Mouse (Mus musculus): ENCODE results near the gene Pkd2. TPM values are rescaled to one million over a fixed set of nuclear protein-coding genes. Genes with fewer than 3 reads are reported as not detected.

The Pkd2 gene
- 11.1 and 11.2 TPM in 2 replicates for total RNA-seq (2014; rRNA removed)
- polyA plus RNA-seq (2012; rRNA removed), result 5.7 and 5.8 TPM in 2 replicates

DNA sequence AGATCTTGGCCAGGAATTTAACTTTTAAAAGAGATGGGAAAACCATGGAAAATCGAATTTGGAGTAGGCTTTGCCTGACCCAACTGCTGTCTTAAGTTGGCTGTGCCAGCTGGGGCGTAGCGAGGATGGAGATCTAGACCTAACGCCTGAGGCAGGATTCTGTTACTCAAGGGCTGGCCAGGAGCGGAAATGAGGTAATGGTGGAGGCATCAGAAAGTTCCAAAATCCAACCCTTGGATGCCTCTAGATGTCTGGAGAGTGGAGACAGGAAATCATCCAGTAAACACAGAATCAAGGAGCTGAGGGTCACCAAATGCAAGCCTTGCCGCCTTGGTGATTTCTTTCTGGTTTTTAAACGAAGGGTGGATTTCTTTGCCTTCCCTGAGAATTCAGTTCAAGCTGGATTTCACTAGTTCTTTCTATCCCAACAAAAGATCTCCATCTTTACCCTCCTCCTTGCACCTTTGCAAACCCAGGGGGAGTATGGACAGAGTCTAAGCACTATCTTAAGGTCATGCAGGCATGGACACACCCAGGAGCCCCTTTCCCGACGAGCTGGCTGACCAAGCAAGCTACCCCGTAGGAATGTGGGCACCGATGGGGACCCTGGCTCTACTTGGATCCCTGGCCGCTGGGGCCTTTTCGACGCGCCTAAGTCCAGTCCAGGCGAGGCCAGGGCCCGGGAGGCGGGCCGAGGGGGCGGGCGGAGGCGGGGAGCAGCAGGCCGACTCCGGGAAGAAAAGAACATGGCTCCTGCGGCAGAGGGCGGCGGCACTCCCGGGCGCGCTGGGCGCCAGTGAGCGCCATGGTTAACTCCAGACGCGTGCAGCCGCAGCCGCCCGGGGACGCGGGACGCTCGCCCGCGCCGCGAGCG lies at the start of gene Pkd2:
Gene Pkd2, plus strand, starts transcription at position 619 of the 874 bp plus-strand sequence.
- H3K27ac ChIP-seq (replicated peaks; ENCODE audit: insufficient read depth, low read depth, low read length), result peak within 1 kb of the TSS; percentile 57
- TF ChIP-seq CTCF (IDR thresholded peaks at IDR 0.05; ENCODE audit: low read depth, low read length) (no peak), POLR2A (IDR thresholded peaks at IDR 0.05; ENCODE audit: extremely low read depth, insufficient read depth, low read length) (peak; percentile 59)
- peaks cover 7% of the 10 kb centered on the region; the same call in 1 of the 2 replicates for H3K79me2 ChIP-seq (ENCODE audit: control insufficient read depth, insufficient read depth, low read length)
- peak within 1 kb of the TSS; percentile 98 for H3K4me3 ChIP-seq (ENCODE audit: insufficient read depth, low read depth, low read length)
- peak within 1 kb of the TSS; percentile 91 for H3K9ac ChIP-seq (ENCODE audit: low read depth, low read length)
- H3K4me1 ChIP-seq (ENCODE audit: control insufficient read depth, insufficient read depth, low read length), result peaks cover 5% of the 10 kb centered on the region; the same call in 1 of the 2 replicates
- DNase-seq (ENCODE audit: extremely low read depth, low read depth, low spot score), result peak; percentile 57
- no peaks in the 10 kb centered on the region for H3K27me3 ChIP-seq (ENCODE audit: control insufficient read depth, insufficient read depth, low read length)
- H3K36me3 ChIP-seq (ENCODE audit: control insufficient read depth, insufficient read depth, low read length), result no peaks in the 10 kb centered on the region
- 11% methylated on average over 46 of the region's 46 CpGs for WGBS

DNA sequence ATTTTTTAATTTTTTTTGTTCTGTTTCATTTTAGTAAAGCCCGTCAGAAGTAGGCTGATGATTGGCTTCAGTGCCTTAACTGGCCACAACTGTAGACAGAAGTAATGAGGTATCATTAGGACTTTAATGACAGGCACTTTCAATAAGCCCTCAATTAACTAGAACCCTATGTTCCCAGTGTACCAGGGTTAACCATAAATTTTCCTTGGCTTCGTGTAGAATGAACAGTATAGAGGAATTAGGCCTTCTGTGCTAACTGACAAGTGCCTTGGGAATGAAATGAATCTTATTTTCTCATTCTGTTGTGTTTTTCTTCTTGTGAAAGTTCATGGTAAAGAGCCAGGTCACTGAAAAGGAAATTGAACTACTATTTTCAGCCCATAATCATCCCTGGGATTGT lies 43.3 kb upstream of the Pkd2 start:
- no peaks in the 10 kb centered on the region for H3K36me3 ChIP-seq (ENCODE audit: control insufficient read depth, insufficient read depth, low read length)
- H3K4me3 ChIP-seq (ENCODE audit: insufficient read depth, low read depth, low read length), result no peak overlapping the region
- H3K4me1 ChIP-seq (ENCODE audit: control insufficient read depth, insufficient read depth, low read length), result no peaks in the 10 kb centered on the region; the same call in 1 of the 2 replicates
- TF ChIP-seq CTCF (IDR thresholded peaks at IDR 0.05; ENCODE audit: low read depth, low read length), result no peak
- no peak for TF ChIP-seq POLR2A (IDR thresholded peaks at IDR 0.05; ENCODE audit: extremely low read depth, insufficient read depth, low read length)
- no peaks in the 10 kb centered on the region for H3K27me3 ChIP-seq (ENCODE audit: control insufficient read depth, insufficient read depth, low read length)
- H3K9ac ChIP-seq (ENCODE audit: low read depth, low read length), result no peak overlapping the region
- 87% methylated on average over 2 of the region's 2 CpGs for WGBS
- no peaks in the 10 kb centered on the region for H3K79me2 ChIP-seq (ENCODE audit: control insufficient read depth, insufficient read depth, low read length)
- H3K27ac ChIP-seq (replicated peaks; ENCODE audit: insufficient read depth, low read depth, low read length), result no peak overlapping the region
- DNase-seq (ENCODE audit: extremely low read depth, low read depth, low spot score), result no peak

GRCm38 (mm10) chr5:104417028-104417427 lies 42.2 kb upstream of the Pkd2 start:
- no peak for TF ChIP-seq POLR2A (IDR thresholded peaks at IDR 0.05; ENCODE audit: extremely low read depth, insufficient read depth, low read length)
- H3K9ac ChIP-seq (ENCODE audit: low read depth, low read length), result no peak overlapping the region
- no peaks in the 10 kb centered on the region for H3K36me3 ChIP-seq (ENCODE audit: control insufficient read depth, insufficient read depth, low read length)
- no peaks in the 10 kb centered on the region for H3K79me2 ChIP-seq (ENCODE audit: control insufficient read depth, insufficient read depth, low read length)
- no peaks in the 10 kb centered on the region; the same call in 1 of the 2 replicates for H3K4me1 ChIP-seq (ENCODE audit: control insufficient read depth, insufficient read depth, low read length)
- H3K27ac ChIP-seq (replicated peaks; ENCODE audit: insufficient read depth, low read depth, low read length), result no peak overlapping the region
- WGBS, result 73% methylated on average over 3 of the region's 3 CpGs
- H3K27me3 ChIP-seq (ENCODE audit: control insufficient read depth, insufficient read depth, low read length), result no peaks in the 10 kb centered on the region
- DNase-seq (ENCODE audit: extremely low read depth, low read depth, low spot score), result no peak
- H3K4me3 ChIP-seq (ENCODE audit: insufficient read depth, low read depth, low read length), result no peak overlapping the region

DNA sequence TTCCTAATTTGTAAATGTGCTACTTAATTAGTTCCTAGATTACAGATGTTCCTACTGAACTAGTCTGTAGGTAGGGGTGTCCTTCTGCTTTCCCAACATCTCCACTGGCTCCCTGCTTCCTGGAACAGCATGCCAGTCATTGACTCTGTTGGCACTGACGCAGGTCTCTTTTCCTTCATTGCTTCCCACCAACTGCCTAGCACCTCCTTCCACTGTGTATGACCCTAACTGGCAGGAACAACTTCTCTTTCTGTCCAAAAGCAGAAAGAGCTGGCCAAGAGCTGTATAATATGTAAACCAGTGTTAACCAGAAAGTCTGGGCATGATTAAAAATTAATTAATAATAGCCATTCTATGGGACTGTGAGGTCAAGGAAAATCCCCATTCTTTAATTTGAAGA lies 41.5 kb upstream of the Pkd2 start:
- 30% methylated on average over 1 of the region's 1 CpGs for WGBS
- H3K27ac ChIP-seq (replicated peaks; ENCODE audit: insufficient read depth, low read depth, low read length), result no peak overlapping the region
- peak; percentile 83 for DNase-seq (ENCODE audit: extremely low read depth, low read depth, low spot score)
- no peak overlapping the region for H3K4me3 ChIP-seq (ENCODE audit: insufficient read depth, low read depth, low read length)
- H3K36me3 ChIP-seq (ENCODE audit: control insufficient read depth, insufficient read depth, low read length), result no peaks in the 10 kb centered on the region
- TF ChIP-seq CTCF (IDR thresholded peaks at IDR 0.05; ENCODE audit: low read depth, low read length) (no peak), POLR2A (IDR thresholded peaks at IDR 0.05; ENCODE audit: extremely low read depth, insufficient read depth, low read length) (no peak)
- no peaks in the 10 kb centered on the region for H3K27me3 ChIP-seq (ENCODE audit: control insufficient read depth, insufficient read depth, low read length)
- H3K79me2 ChIP-seq (ENCODE audit: control insufficient read depth, insufficient read depth, low read length), result no peaks in the 10 kb centered on the region
- H3K4me1 ChIP-seq (ENCODE audit: control insufficient read depth, insufficient read depth, low read length), result no peaks in the 10 kb centered on the region; the same call in 1 of the 2 replicates
- H3K9ac ChIP-seq (ENCODE audit: low read depth, low read length), result no peak overlapping the region

GRCm38 (mm10) chr5:104422039-104422438 lies 37.2 kb upstream of the Pkd2 start:
- no peak overlapping the region for H3K9ac ChIP-seq (ENCODE audit: low read depth, low read length)
- no peak overlapping the region for H3K27ac ChIP-seq (replicated peaks; ENCODE audit: insufficient read depth, low read depth, low read length)
- TF ChIP-seq POLR2A (IDR thresholded peaks at IDR 0.05; ENCODE audit: extremely low read depth, insufficient read depth, low read length), result no peak
- H3K4me1 ChIP-seq (ENCODE audit: control insufficient read depth, insufficient read depth, low read length), result no peaks in the 10 kb centered on the region; the same call in 1 of the 2 replicates
- no peak overlapping the region for H3K4me3 ChIP-seq (ENCODE audit: insufficient read depth, low read depth, low read length)
- no peaks in the 10 kb centered on the region for H3K27me3 ChIP-seq (ENCODE audit: control insufficient read depth, insufficient read depth, low read length)
- H3K36me3 ChIP-seq (ENCODE audit: control insufficient read depth, insufficient read depth, low read length), result no peaks in the 10 kb centered on the region
- no peak for DNase-seq (ENCODE audit: extremely low read depth, low read depth, low spot score)
- WGBS, result 63% methylated on average over 2 of the region's 2 CpGs
- H3K79me2 ChIP-seq (ENCODE audit: control insufficient read depth, insufficient read depth, low read length), result no peaks in the 10 kb centered on the region

- H3K36me3 ChIP-seq (ENCODE audit: control insufficient read depth, insufficient read depth, low read length), result no peaks in the 10 kb centered on the region
- no peaks in the 10 kb centered on the region for H3K4me1 ChIP-seq (ENCODE audit: control insufficient read depth, insufficient read depth, low read length)
- no peak overlapping the region for H3K4me3 ChIP-seq (ENCODE audit: insufficient read depth, low read depth, low read length)
- 88% methylated on average over 3 of the region's 3 CpGs for WGBS
- no peaks in the 10 kb centered on the region for H3K79me2 ChIP-seq (ENCODE audit: control insufficient read depth, insufficient read depth, low read length)
- H3K27ac ChIP-seq (replicated peaks; ENCODE audit: insufficient read depth, low read depth, low read length), result no peak overlapping the region
- DNase-seq (ENCODE audit: extremely low read depth, low read depth, low spot score), result no peak
- no peaks in the 10 kb centered on the region for H3K27me3 ChIP-seq (ENCODE audit: control insufficient read depth, insufficient read depth, low read length)
- H3K9ac ChIP-seq (ENCODE audit: low read depth, low read length), result no peak overlapping the region
- TF ChIP-seq CTCF (IDR thresholded peaks at IDR 0.05; ENCODE audit: low read depth, low read length), result no peak
- no peak for TF ChIP-seq POLR2A (IDR thresholded peaks at IDR 0.05; ENCODE audit: extremely low read depth, insufficient read depth, low read length)
Measured at GRCm38 (mm10) chr5:104423861-104424260, 35.4 kb upstream of the Pkd2 start.
